Mouse (Mus musculus) cerebellum, adult 18-20 months (tissue): ENCODE results near the gene Znrf4.

Source experiments
- DNase-seq, 2 experiments: peaks; one replicate each; pipeline ENCODE4 v3.0.0; 2021

Gene Znrf4

GRCm38 (mm10) chr17:56487441-56487888, 24.8 kb downstream of the Znrf4 start:
- DNase-seq = peak; percentile 54 to 65

GRCm38 (mm10) chr17:56485926-56486325, 26.3 kb downstream of the Znrf4 start:
- DNase-seq = no peak

GRCm38 (mm10) chr17:56485118-56485517, 27.1 kb downstream of the Znrf4 start:
- DNase-seq = no peak

- no peak for DNase-seq
Observed at GRCm38 (mm10) chr17:56482671-56483070, 29.6 kb downstream of the Znrf4 start.

- DNase-seq = peak; percentile 77 to 85
Observed at GRCm38 (mm10) chr17:56479358-56479757, 32.9 kb downstream of the Znrf4 start.

- DNase-seq = no peak
Observed at GRCm38 (mm10) chr17:56478191-56478611, 34.0 kb downstream of the Znrf4 start.

GRCm38 (mm10) chr17:56477191-56477818, 34.9 kb downstream of the Znrf4 start:
- no peak for DNase-seq

- peak; percentile 97 to 99 for DNase-seq
Observed at GRCm38 (mm10) chr17:56476402-56476752, 35.9 kb downstream of the Znrf4 start, which contains the start of gene Ptprs. Gene Ptprs, minus strand, starts transcription at chr17:56476483.

- peak; percentile 69 to 80 for DNase-seq
Observed at GRCm38 (mm10) chr17:56475584-56476401, 36.4 kb downstream of the Znrf4 start.

GRCm38 (mm10) chr17:56474831-56475581, 37.2 kb downstream of the Znrf4 start:
- peak in 1 of 2 experiments; percentile 45 for DNase-seq

- DNase-seq = peak in 1 of 2 experiments; percentile 53
Observed at GRCm38 (mm10) chr17:56474311-56474830, 37.9 kb downstream of the Znrf4 start.

- DNase-seq = no peak
Observed at GRCm38 (mm10) chr17:56473611-56473905, 38.7 kb downstream of the Znrf4 start.

- peak; percentile 65 to 70 for DNase-seq
Observed at GRCm38 (mm10) chr17:56472733-56473610, 39.3 kb downstream of the Znrf4 start.

GRCm38 (mm10) chr17:56472121-56472520, 40.1 kb downstream of the Znrf4 start:
- no peak for DNase-seq

- DNase-seq = no peak
Observed at GRCm38 (mm10) chr17:56471136-56471535, 41.1 kb downstream of the Znrf4 start.

GRCm38 (mm10) chr17:56470571-56470970, 41.7 kb downstream of the Znrf4 start:
- peak in 1 of 2 experiments; percentile 44 for DNase-seq

GRCm38 (mm10) chr17:56470001-56470436, 42.2 kb downstream of the Znrf4 start:
- no peak for DNase-seq

- DNase-seq = no peak
Observed at GRCm38 (mm10) chr17:56469275-56469674, 43.0 kb downstream of the Znrf4 start.

- no peak for DNase-seq
Observed at GRCm38 (mm10) chr17:56468870-56469269, 43.4 kb downstream of the Znrf4 start.

- DNase-seq = no peak
Observed at GRCm38 (mm10) chr17:56468380-56468779, 43.9 kb downstream of the Znrf4 start.

- DNase-seq = no peak
Observed at GRCm38 (mm10) chr17:56467456-56467884, 44.8 kb downstream of the Znrf4 start.

- no peak for DNase-seq
Observed at GRCm38 (mm10) chr17:56466747-56467146, 45.5 kb downstream of the Znrf4 start.
